Mouse (Mus musculus) liver, adult 2 months (tissue): ENCODE measurements around the gene Dhrs9.

ENCODE experiments used
- CTCF ChIP-seq: fragments of 200-500 bp; IDR thresholded peaks from 2 replicates; pipeline ENCODE4 v1.5.1; 2011; ENCODE audit warnings: low read depth, low read length, control low read depth
- POLR2A ChIP-seq: fragments of 200-500 bp; IDR thresholded peaks from 2 replicates; pipeline ENCODE4 v1.6.1; 2011; ENCODE audit warnings: low read length, control low read depth; ENCODE audit not compliant: insufficient read depth; ENCODE audit errors: extremely low read depth

- no peak for TF ChIP-seq CTCF
- TF ChIP-seq POLR2A = no peak
These were observed 15.4 kb upstream of the Dhrs9 start for GRCm38 (mm10) chr2:69364831-69365230.
